Mouse (Mus musculus): Measurements from ENCODE around the gene Ttc23l.

GRCm38 (mm10) chr15:10593094-10593493 is 34.6 kb upstream of the Ttc23l start:
- TF ChIP-seq CTCF (IDR thresholded peaks at IDR 0.05; ENCODE audit: borderline replicate concordance, extremely low read depth, insufficient read depth, insufficient read length) (no peak), POLR2A (IDR thresholded peaks at IDR 0.05; ENCODE audit: borderline replicate concordance, extremely low read depth, insufficient read depth, insufficient read length, poor library complexity, severe bottlenecking) (no peak)
